Mouse (Mus musculus): ENCODE data around the gene Cd300lg. TPM values are rescaled to one million over a fixed set of nuclear protein-coding genes. Genes with fewer than 3 reads are reported as not detected.

The Cd300lg gene
- polyA plus RNA-seq, 1 experiment = not detected

DNA sequence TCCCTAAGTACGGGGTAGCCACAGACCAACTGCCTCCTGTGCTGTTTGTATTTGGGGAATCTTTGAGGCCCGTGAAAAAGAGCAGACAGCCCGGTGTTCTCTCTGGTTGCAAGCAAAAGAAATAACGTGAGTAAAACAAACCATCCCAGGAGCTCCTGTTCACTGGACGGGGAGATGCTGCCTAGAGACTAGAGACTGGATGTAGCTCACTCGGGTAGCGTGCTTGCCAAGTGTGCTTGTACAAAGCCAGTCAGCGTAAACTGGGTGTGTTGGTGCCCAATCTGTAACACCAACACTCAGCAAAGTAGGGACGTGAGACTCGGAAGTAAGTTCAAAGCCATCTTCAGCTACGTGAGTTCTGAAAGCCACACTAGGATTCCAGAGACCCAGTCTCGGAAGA, 11.4 kb downstream of the Cd300lg start:
- H3K27me3 ChIP-seq (ENCODE audit: control insufficient read depth, insufficient read depth, insufficient read length) = peaks cover 60% of the 10 kb centered on the region
- TF ChIP-seq CEBPB (IDR thresholded peaks at IDR 0.05; ENCODE audit: low read depth) = no peak
- no peak for TF ChIP-seq MAX (IDR thresholded peaks at IDR 0.05)
- TF ChIP-seq MYOD1 (IDR thresholded peaks at IDR 0.05; ENCODE audit: control insufficient read depth, insufficient read length, low read depth) = no peak
- no peaks in the 10 kb centered on the region for H3K79me3 ChIP-seq (ENCODE audit: low read depth)
- H3K36me3 ChIP-seq (ENCODE audit: control insufficient read depth, insufficient read depth) = no peaks in the 10 kb centered on the region
- no peak overlapping the region for H3K4me3 ChIP-seq (ENCODE audit: insufficient read depth, poor library complexity, severe bottlenecking)
- no peak overlapping the region for H3ac ChIP-seq (ENCODE audit: control insufficient read depth, insufficient read length, low read depth)
- H3K79me2 ChIP-seq (ENCODE audit: control insufficient read depth, insufficient read depth) = no peaks in the 10 kb centered on the region

DNA sequence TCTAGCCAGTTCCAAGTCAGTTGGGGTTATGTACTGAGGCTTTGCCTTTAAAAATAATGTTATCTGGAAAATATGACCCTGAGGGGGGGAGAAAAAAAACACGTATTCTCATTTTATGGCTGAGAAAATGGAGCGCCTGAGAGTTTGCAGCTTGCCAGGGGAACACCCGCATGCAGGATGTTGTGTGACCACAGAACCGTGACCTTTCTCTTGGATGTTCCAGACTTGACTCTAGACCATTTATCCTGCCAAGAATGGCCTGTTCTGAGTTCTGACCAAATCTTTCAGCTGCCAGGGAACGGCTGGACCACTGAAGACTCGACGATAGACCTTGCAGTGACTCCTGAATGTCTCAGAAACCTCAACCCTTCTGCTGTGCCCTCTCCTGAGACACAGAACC, 11.9 kb downstream of the Cd300lg start:
- H3K79me2 ChIP-seq (ENCODE audit: control insufficient read depth, insufficient read depth) = no peaks in the 10 kb centered on the region
- no peak overlapping the region for H3ac ChIP-seq (ENCODE audit: control insufficient read depth, insufficient read length, low read depth)
- peaks cover 60% of the 10 kb centered on the region for H3K27me3 ChIP-seq (ENCODE audit: control insufficient read depth, insufficient read depth, insufficient read length)
- TF ChIP-seq MAX (IDR thresholded peaks at IDR 0.05) = no peak
- no peak for TF ChIP-seq CTCF (IDR thresholded peaks at IDR 0.05; ENCODE audit: control insufficient read depth, insufficient read depth, insufficient read length)
- no peak for TF ChIP-seq FOSL1 (IDR thresholded peaks at IDR 0.05; ENCODE audit: insufficient read depth, low read length, poor library complexity, severe bottlenecking)
- TF ChIP-seq USF1 (IDR thresholded peaks at IDR 0.05; ENCODE audit: low read depth) = no peak
- TF ChIP-seq CEBPB (IDR thresholded peaks at IDR 0.05; ENCODE audit: low read depth) = no peak
- TF ChIP-seq MYOD1 (IDR thresholded peaks at IDR 0.05; ENCODE audit: control insufficient read depth, insufficient read length, low read depth) = no peak
- TF ChIP-seq MYOG (IDR thresholded peaks at IDR 0.05; ENCODE audit: control insufficient read depth, extremely low read depth, insufficient read length) = no peak
- H3K79me3 ChIP-seq (ENCODE audit: low read depth) = no peaks in the 10 kb centered on the region
- H3K4me3 ChIP-seq (ENCODE audit: insufficient read depth, poor library complexity, severe bottlenecking) = no peak overlapping the region
- H3K36me3 ChIP-seq (ENCODE audit: control insufficient read depth, insufficient read depth) = no peaks in the 10 kb centered on the region

GRCm38 (mm10) chr11:102053847-102054246, 12.5 kb downstream of the Cd300lg start:
- Histone ChIP-seq H3K79me2 (ENCODE audit: control insufficient read depth, insufficient read depth) (no peaks in the 10 kb centered on the region), H3K79me3 (ENCODE audit: low read depth) (no peaks in the 10 kb centered on the region), H3K4me3 (ENCODE audit: insufficient read depth, poor library complexity, severe bottlenecking) (no peak overlapping the region), H3K36me3 (ENCODE audit: control insufficient read depth, insufficient read depth) (no peaks in the 10 kb centered on the region), H3K27me3 (ENCODE audit: control insufficient read depth, insufficient read depth, insufficient read length) (peaks cover 60% of the 10 kb centered on the region), H3ac (ENCODE audit: control insufficient read depth, insufficient read length, low read depth) (no peak overlapping the region)
- no peak for TF ChIP-seq CEBPB (IDR thresholded peaks at IDR 0.05; ENCODE audit: low read depth)
- TF ChIP-seq MYOG (IDR thresholded peaks at IDR 0.05; ENCODE audit: control insufficient read depth, extremely low read depth, insufficient read length) = no peak
- TF ChIP-seq CTCF (IDR thresholded peaks at IDR 0.05; ENCODE audit: control insufficient read depth, insufficient read depth, insufficient read length) = peak; percentile 36
- TF ChIP-seq FOSL1 (IDR thresholded peaks at IDR 0.05; ENCODE audit: insufficient read depth, low read length, poor library complexity, severe bottlenecking) = no peak
- TF ChIP-seq MYOD1 (IDR thresholded peaks at IDR 0.05; ENCODE audit: control insufficient read depth, insufficient read length, low read depth) = no peak

DNA sequence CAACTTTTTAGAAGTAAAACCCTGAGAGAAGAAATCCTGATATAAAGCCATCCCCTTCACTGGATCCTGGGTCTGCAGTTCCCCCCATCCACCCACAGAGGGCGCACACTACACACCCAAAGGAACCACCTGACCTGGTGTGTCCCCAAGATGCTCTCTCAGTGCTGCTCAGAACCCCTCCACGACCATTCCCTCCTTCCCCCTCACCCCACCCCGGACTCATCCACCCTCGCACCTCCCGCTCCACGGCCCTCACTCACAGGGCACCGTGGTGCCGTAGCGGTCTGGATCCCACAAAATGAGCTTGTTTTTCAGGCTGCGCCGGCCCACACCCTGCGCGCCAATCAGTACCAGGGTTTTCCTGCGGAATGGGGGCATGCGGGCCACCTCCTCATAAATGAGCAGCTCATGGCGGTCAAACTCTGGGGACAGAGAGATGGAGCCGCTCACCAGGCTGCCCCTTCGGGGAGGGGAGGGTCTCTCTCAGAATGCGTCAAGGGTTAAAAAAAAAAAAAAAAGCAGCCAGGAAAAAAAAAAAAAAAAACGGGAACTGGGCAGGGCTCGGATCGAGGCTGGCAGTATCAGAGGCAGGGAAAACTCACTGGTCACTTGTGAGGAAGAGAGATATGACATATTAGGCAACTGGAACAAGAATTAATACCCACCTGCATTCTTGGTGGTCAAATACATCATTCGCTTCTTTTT, 20.1 kb downstream of the Cd300lg start:
- Histone ChIP-seq H3K4me3 (ENCODE audit: insufficient read depth, poor library complexity, severe bottlenecking) (no peak overlapping the region), H3ac (ENCODE audit: control insufficient read depth, insufficient read length, low read depth) (peak overlapping the region; percentile 19), H3K36me3 (ENCODE audit: control insufficient read depth, insufficient read depth) (no peaks in the 10 kb centered on the region), H3K79me2 (ENCODE audit: control insufficient read depth, insufficient read depth) (no peaks in the 10 kb centered on the region), H3K27me3 (ENCODE audit: control insufficient read depth, insufficient read depth, insufficient read length) (peaks cover 47% of the 10 kb centered on the region), H3K79me3 (ENCODE audit: low read depth) (no peaks in the 10 kb centered on the region)
- peak; percentile 73 for TF ChIP-seq CTCF (IDR thresholded peaks at IDR 0.05; ENCODE audit: control insufficient read depth, insufficient read depth, insufficient read length)
- peak; percentile 29 for TF ChIP-seq USF1 (IDR thresholded peaks at IDR 0.05; ENCODE audit: low read depth)
- no peak for TF ChIP-seq MYOG (IDR thresholded peaks at IDR 0.05; ENCODE audit: control insufficient read depth, extremely low read depth, insufficient read length)

- TF ChIP-seq MYOG (IDR thresholded peaks at IDR 0.05; ENCODE audit: control insufficient read depth, extremely low read depth, insufficient read length) (no peak), MAX (IDR thresholded peaks at IDR 0.05) (no peak), CTCF (IDR thresholded peaks at IDR 0.05; ENCODE audit: control insufficient read depth, insufficient read depth, insufficient read length) (no peak), FOSL1 (IDR thresholded peaks at IDR 0.05; ENCODE audit: insufficient read depth, low read length, poor library complexity, severe bottlenecking) (no peak), USF1 (IDR thresholded peaks at IDR 0.05; ENCODE audit: low read depth) (no peak), CEBPB (IDR thresholded peaks at IDR 0.05; ENCODE audit: low read depth) (no peak), MYOD1 (IDR thresholded peaks at IDR 0.05; ENCODE audit: control insufficient read depth, insufficient read length, low read depth) (no peak)
- Histone ChIP-seq H3K36me3 (ENCODE audit: control insufficient read depth, insufficient read depth) (no peaks in the 10 kb centered on the region), H3K4me3 (ENCODE audit: insufficient read depth, poor library complexity, severe bottlenecking) (no peak overlapping the region), H3K79me3 (ENCODE audit: low read depth) (no peaks in the 10 kb centered on the region), H3ac (ENCODE audit: control insufficient read depth, insufficient read length, low read depth) (no peak overlapping the region), H3K27me3 (ENCODE audit: control insufficient read depth, insufficient read depth, insufficient read length) (peaks cover 41% of the 10 kb centered on the region), H3K79me2 (ENCODE audit: control insufficient read depth, insufficient read depth) (no peaks in the 10 kb centered on the region)
Observed at GRCm38 (mm10) chr11:102061941-102062473, 20.7 kb downstream of the Cd300lg start.

- Histone ChIP-seq H3K4me3 (ENCODE audit: insufficient read depth, poor library complexity, severe bottlenecking) (no peak overlapping the region), H3K27me3 (ENCODE audit: control insufficient read depth, insufficient read depth, insufficient read length) (peaks cover 37% of the 10 kb centered on the region), H3K79me3 (ENCODE audit: low read depth) (no peaks in the 10 kb centered on the region), H3K36me3 (ENCODE audit: control insufficient read depth, insufficient read depth) (no peaks in the 10 kb centered on the region), H3K79me2 (ENCODE audit: control insufficient read depth, insufficient read depth) (no peaks in the 10 kb centered on the region), H3ac (ENCODE audit: control insufficient read depth, insufficient read length, low read depth) (no peak overlapping the region)
- TF ChIP-seq MYOG (IDR thresholded peaks at IDR 0.05; ENCODE audit: control insufficient read depth, extremely low read depth, insufficient read length) (no peak), MAX (IDR thresholded peaks at IDR 0.05) (no peak), USF1 (IDR thresholded peaks at IDR 0.05; ENCODE audit: low read depth) (no peak), FOSL1 (IDR thresholded peaks at IDR 0.05; ENCODE audit: insufficient read depth, low read length, poor library complexity, severe bottlenecking) (no peak), MYOD1 (IDR thresholded peaks at IDR 0.05; ENCODE audit: control insufficient read depth, insufficient read length, low read depth) (no peak), CEBPB (IDR thresholded peaks at IDR 0.05; ENCODE audit: low read depth) (no peak), CTCF (IDR thresholded peaks at IDR 0.05; ENCODE audit: control insufficient read depth, insufficient read depth, insufficient read length) (no peak)
Observed at GRCm38 (mm10) chr11:102063076-102063475, 21.8 kb downstream of the Cd300lg start.

All from C2C12 (cell line).